Mouse (Mus musculus) cortical plate, adult 2 months (tissue): ENCODE data around the gene Ppp1r3g.

Experiments
- CTCF ChIP-seq: fragments of 200-500 bp; IDR thresholded peaks from 2 replicates; pipeline ENCODE4 v1.5.1; 2011; ENCODE audit warnings: mild to moderate bottlenecking, control low read depth, low read length; ENCODE audit not compliant: insufficient read depth; ENCODE audit errors: extremely low read depth
- POLR2A ChIP-seq: fragments of 200-500 bp; IDR thresholded peaks from 2 replicates; pipeline ENCODE4 v1.6.1; 2011; ENCODE audit warnings: mild to moderate bottlenecking, low read length, control low read depth; ENCODE audit not compliant: insufficient read depth; ENCODE audit errors: extremely low read depth

- TF ChIP-seq CTCF (no peak), POLR2A (no peak)
These were observed 42.2 kb downstream of the Ppp1r3g start for GRCm38 (mm10) chr13:36000798-36001197.
